Mouse (Mus musculus) neural tube, embryonic 14.5 days (tissue): Measurements from ENCODE around the gene Palm2. TPM values are rescaled to one million over a fixed set of nuclear protein-coding genes. Genes with fewer than 3 reads are reported as not detected.
A peak's percentile ranks its signal among the peaks of the same experiment; 100 is the strongest.

Source experiments
- ATAC-seq: fragments of 200-750 bp; cut with Nextera tagmentation; 2 replicates; pipeline ENCODE4 v1.8.0; 2017; ENCODE audit warnings: low read depth, mild to moderate bottlenecking, moderate TSS enrichment, moderate library complexity
- H3K27ac ChIP-seq: fragments of 300-500 bp; sonication (generic); 2 replicates; pipeline ENCODE4 v1.5.1; 2014; ENCODE audit warnings: low read depth, mild to moderate bottlenecking, control low read depth, low read length, moderate library complexity, mixed read lengths
- H3K27me3 ChIP-seq: fragments of 300-500 bp; sonication (generic); 2 replicates; pipeline ENCODE4 v1.6.1; 2014; ENCODE audit warnings: low read length; ENCODE audit not compliant: control insufficient read depth, insufficient read depth
- H3K36me3 ChIP-seq: fragments of 300-500 bp; sonication (generic); 2 replicates; pipeline ENCODE4 v1.6.1; 2014; ENCODE audit warnings: low read length, mixed read lengths; ENCODE audit not compliant: control insufficient read depth, insufficient read depth
- H3K4me1 ChIP-seq: fragments of 300-500 bp; sonication (generic); 2 replicates; pipeline ENCODE4 v1.6.1; 2014; ENCODE audit warnings: low read length; ENCODE audit not compliant: control insufficient read depth, insufficient read depth
- H3K4me2 ChIP-seq: fragments of 300-500 bp; sonication (generic); 2 replicates; pipeline ENCODE4 v1.6.1; 2014; ENCODE audit warnings: mild to moderate bottlenecking, low read depth, low read length, control low read depth
- H3K4me3 ChIP-seq: fragments of 300-500 bp; sonication (generic); 2 replicates; pipeline ENCODE4 v1.5.1; 2014; ENCODE audit warnings: low read depth, low read length, control low read depth, mixed read lengths
- H3K9ac ChIP-seq: fragments of 300-500 bp; sonication (generic); replicated peaks from 2 replicates; pipeline ENCODE4 v1.6.1; 2014; ENCODE audit warnings: low read depth, mild to moderate bottlenecking, control low read depth, low read length, mixed read lengths
- H3K9me3 ChIP-seq: fragments of 300-500 bp; sonication (generic); 2 replicates; pipeline ENCODE4 v1.6.1; 2016; ENCODE audit warnings: low read length; ENCODE audit not compliant: control insufficient read depth
- WGBS: fragments of 180-500 bp; shearing (Covaris S2); extraction: QIAGEN DNeasy Blood & Tissue Kit; methylation state at CpG from one replicate; pipeline ENCODE4 v1.1.7; 2014; 5-methylcytosine and 5-hydroxymethylcytosine counted together
- polyA plus RNA-seq: library from polyadenylated mRNA; unstranded; fragments of >200 nt; fragmentation: Nextera tagmentation; extraction: Ambion mirVana; gene quantifications from 2 replicates; pipeline ENCODE4 v1.2.1, GENCODE M21; 2014

Palm2 gene
- polyA plus RNA-seq, 1 experiment from 2014 or later = 18.3 TPM

DNA sequence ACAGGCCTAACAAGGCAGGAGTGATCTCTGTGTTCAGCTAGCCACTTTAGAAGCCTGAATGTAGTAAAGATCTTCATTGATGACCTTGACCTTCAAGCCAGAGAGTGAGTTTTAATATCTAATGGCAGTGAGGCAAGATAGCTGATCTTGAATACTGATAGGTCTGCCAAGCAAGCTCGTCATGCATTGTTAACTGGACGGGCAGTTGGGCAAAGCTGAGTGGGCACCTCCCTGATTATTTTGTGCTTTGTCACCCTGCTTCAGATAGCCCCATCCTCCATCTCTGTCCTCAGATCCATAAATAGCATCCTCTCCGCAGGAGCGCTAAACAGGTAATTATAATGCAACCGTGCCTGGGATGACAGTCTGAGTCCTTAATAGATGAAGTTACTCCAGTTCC is 198.3 kb downstream of the Palm2 start:
- ATAC-seq = no peak
- WGBS = 87% methylated on average over 5 of the region's 5 CpGs
- Histone ChIP-seq H3K9ac (no peak overlapping the region), H3K36me3 (no peaks in the 10 kb centered on the region), H3K4me3 (no peak overlapping the region), H3K27me3 (no peaks in the 10 kb centered on the region), H3K4me2 (no peak overlapping the region), H3K9me3 (no peaks in the 10 kb centered on the region), H3K27ac (no peak overlapping the region), H3K4me1 (peaks cover 4% of the 10 kb centered on the region; the same call in 1 of the 2 replicates)

GRCm38 (mm10) chr4:57633052-57633451 is 199.0 kb downstream of the Palm2 start:
- H3K4me1 ChIP-seq = peaks cover 4% of the 10 kb centered on the region; the same call in 1 of the 2 replicates
- ATAC-seq = no peak
- no peak overlapping the region for H3K4me3 ChIP-seq
- no peaks in the 10 kb centered on the region for H3K36me3 ChIP-seq
- H3K9me3 ChIP-seq = no peaks in the 10 kb centered on the region
- no peak overlapping the region for H3K9ac ChIP-seq
- 95% methylated on average over 7 of the region's 7 CpGs for WGBS
- H3K4me2 ChIP-seq = no peak overlapping the region
- H3K27ac ChIP-seq = no peak overlapping the region
- no peaks in the 10 kb centered on the region for H3K27me3 ChIP-seq

DNA sequence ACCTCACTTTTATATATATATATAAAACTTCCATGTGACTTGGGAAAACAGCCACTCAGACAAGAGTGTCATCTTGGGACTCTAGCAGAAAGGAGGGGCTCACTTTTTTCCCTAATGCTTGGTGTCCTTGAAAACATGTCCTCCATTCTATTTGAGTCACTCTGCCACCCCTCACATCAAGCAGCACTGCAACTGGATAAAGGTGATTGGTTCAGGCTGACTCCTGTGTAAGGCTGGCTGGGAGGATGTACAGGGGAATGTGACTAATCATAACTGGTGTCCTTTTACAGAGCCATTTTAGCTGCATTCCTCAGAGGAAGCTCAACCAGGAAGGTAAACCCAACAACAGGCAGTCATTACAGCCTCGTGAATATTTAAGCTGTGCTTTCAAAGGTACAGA is 200.9 kb downstream of the Palm2 start:
- no peaks in the 10 kb centered on the region for H3K36me3 ChIP-seq
- WGBS = 52% methylated on average over 1 of the region's 1 CpGs
- no peaks in the 10 kb centered on the region for H3K9me3 ChIP-seq
- H3K4me3 ChIP-seq = no peak overlapping the region
- H3K9ac ChIP-seq = no peak overlapping the region
- H3K4me1 ChIP-seq = peaks cover 4% of the 10 kb centered on the region; the same call in 1 of the 2 replicates
- no peaks in the 10 kb centered on the region for H3K27me3 ChIP-seq
- no peak for ATAC-seq
- no peak overlapping the region for H3K27ac ChIP-seq
- no peak overlapping the region for H3K4me2 ChIP-seq

- ATAC-seq = no peak
- Histone ChIP-seq H3K4me1 (peaks cover 4% of the 10 kb centered on the region; the same call in 1 of the 2 replicates), H3K9me3 (no peaks in the 10 kb centered on the region), H3K4me3 (no peak overlapping the region), H3K36me3 (no peaks in the 10 kb centered on the region), H3K27ac (peak overlapping the region; percentile 50), H3K27me3 (no peaks in the 10 kb centered on the region), H3K9ac (no peak overlapping the region; the same call in 1 of the 2 replicates), H3K4me2 (peak overlapping the region; percentile 54; the same call in 1 of the 2 replicates)
- 77% methylated on average over 9 of the region's 9 CpGs for WGBS
Observed at GRCm38 (mm10) chr4:57636782-57637482, 202.9 kb downstream of the Palm2 start.

DNA sequence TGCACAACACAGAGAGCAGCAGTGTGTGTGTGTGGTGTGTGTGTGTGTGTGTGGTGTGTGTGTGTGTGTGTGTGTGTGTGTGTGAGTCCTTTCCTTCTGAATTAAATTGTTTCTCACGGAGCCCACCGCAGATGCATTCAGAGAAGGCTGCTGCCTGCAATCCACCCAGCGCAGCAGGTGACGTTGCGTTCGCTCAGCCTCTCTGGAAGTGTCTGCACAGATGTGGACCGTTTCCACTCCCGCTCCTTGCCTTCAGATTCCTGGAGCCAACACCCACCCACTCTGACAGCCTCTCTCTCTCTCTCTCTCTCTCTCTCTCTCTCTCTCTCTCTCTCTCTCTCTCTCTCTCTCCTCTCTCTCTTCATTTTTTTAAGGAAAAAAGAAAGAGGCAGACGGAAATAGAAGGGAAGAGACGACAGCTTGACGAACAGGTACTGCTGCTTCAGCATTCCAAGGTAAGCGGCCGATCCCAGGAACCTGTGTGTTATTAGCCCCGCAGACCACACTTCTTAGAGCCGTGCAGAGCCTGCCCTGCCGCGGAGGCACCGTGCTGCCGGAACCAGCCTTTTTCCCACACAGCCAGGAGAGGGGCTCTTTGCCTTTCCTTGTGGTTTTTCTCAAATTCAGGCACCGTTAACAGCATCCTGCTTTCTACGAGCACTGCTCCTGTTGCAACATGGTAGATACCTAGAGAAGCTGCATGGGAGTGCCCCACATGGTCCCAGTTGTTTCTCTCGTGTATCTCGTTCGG is 203.8 kb downstream of the Palm2 start:
- peak overlapping the region; percentile 50 for H3K27ac ChIP-seq
- 21% methylated on average over 24 of the region's 24 CpGs for WGBS
- peaks cover 4% of the 10 kb centered on the region; the same call in 1 of the 2 replicates for H3K4me1 ChIP-seq
- peak; percentile 87 for ATAC-seq
- H3K4me2 ChIP-seq = peak overlapping the region; percentile 54
- peak overlapping the region; percentile 25 for H3K4me3 ChIP-seq
- no peaks in the 10 kb centered on the region for H3K9me3 ChIP-seq
- peak overlapping the region; percentile 46; the same call in 1 of the 2 replicates for H3K9ac ChIP-seq
- no peaks in the 10 kb centered on the region for H3K27me3 ChIP-seq
- no peaks in the 10 kb centered on the region for H3K36me3 ChIP-seq

DNA sequence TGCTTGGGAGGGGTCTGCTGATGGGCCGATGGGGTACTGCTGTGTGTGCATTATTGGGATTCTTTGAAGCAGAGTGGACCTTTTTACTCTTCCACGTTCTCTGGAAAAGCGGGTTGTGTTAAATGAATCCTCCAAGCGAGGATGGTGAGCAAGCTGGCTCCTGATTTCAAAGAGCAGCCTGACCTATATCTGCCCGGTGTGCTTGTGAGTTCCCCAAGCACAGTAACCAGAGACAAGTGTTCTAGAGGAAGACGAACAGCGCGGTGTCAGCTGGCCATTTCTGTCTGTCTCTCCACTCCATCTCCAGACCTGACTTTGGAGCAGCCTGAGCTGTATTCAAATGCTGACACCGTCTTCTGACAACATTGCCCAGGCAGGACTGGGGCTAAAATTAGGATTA is 204.9 kb downstream of the Palm2 start:
- Histone ChIP-seq H3K36me3 (no peaks in the 10 kb centered on the region), H3K4me3 (peak overlapping the region; percentile 25; the same call in 1 of the 2 replicates), H3K27me3 (no peaks in the 10 kb centered on the region), H3K9ac (no peak overlapping the region), H3K9me3 (no peaks in the 10 kb centered on the region), H3K4me2 (peak overlapping the region; percentile 54), H3K4me1 (peaks cover 4% of the 10 kb centered on the region; the same call in 1 of the 2 replicates), H3K27ac (no peak overlapping the region)
- 79% methylated on average over 9 of the region's 9 CpGs for WGBS
- ATAC-seq = no peak

- Histone ChIP-seq H3K27ac (no peak overlapping the region), H3K4me3 (no peak overlapping the region), H3K36me3 (no peaks in the 10 kb centered on the region), H3K4me1 (peaks cover 4% of the 10 kb centered on the region; the same call in 1 of the 2 replicates), H3K4me2 (peak overlapping the region; percentile 5; the same call in 1 of the 2 replicates), H3K9me3 (no peaks in the 10 kb centered on the region), H3K9ac (no peak overlapping the region), H3K27me3 (no peaks in the 10 kb centered on the region)
- ATAC-seq = no peak
- WGBS = 47% methylated on average over 7 of the region's 7 CpGs
Observed at GRCm38 (mm10) chr4:57640222-57640621, 206.2 kb downstream of the Palm2 start.

GRCm38 (mm10) chr4:57640971-57641370 is 206.9 kb downstream of the Palm2 start:
- no peaks in the 10 kb centered on the region for H3K27me3 ChIP-seq
- H3K4me1 ChIP-seq = peaks cover 4% of the 10 kb centered on the region; the same call in 1 of the 2 replicates
- H3K4me2 ChIP-seq = no peak overlapping the region
- no peaks in the 10 kb centered on the region for H3K36me3 ChIP-seq
- no peak overlapping the region for H3K9ac ChIP-seq
- H3K9me3 ChIP-seq = no peaks in the 10 kb centered on the region
- no peak overlapping the region for H3K27ac ChIP-seq
- no peak overlapping the region for H3K4me3 ChIP-seq
- WGBS = 82% methylated on average over 3 of the region's 3 CpGs
- no peak for ATAC-seq

DNA sequence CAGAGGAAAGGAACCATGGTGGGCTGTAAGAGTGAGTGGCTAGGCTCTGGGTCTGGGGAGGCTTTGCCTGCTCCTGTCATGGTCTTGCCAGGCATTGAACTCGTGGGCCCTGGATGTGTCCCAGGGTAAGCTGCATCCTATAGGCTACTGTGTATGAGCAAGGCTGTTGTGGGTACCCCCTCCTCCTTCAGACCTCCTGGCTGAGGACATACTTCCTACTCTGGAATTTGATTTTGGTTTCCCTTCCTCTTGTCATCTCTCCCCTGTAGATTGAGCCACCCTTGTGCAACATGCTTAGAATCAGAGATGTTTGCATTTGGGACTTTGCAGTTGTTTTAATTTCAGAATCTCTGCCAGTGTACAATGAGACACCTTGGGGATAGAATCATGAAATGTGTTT is 216.9 kb downstream of the Palm2 start:
- no peaks in the 10 kb centered on the region for H3K27me3 ChIP-seq
- no peak overlapping the region for H3K4me3 ChIP-seq
- H3K4me1 ChIP-seq = no peaks in the 10 kb centered on the region
- no peak overlapping the region for H3K9ac ChIP-seq
- no peaks in the 10 kb centered on the region for H3K9me3 ChIP-seq
- no peak overlapping the region for H3K27ac ChIP-seq
- 79% methylated on average over 1 of the region's 1 CpGs for WGBS
- no peak for ATAC-seq
- no peaks in the 10 kb centered on the region for H3K36me3 ChIP-seq
- H3K4me2 ChIP-seq = no peak overlapping the region
